Mouse (Mus musculus): Measurements from ENCODE around the gene Calm2. TPM values are rescaled to one million over a fixed set of nuclear protein-coding genes. Genes with fewer than 3 reads are reported as not detected.

Gene Calm2
- polyA plus RNA-seq, 1 experiment = 271 TPM

- Histone ChIP-seq H3ac (ENCODE audit: control insufficient read depth, insufficient read length) (no peak within 1 kb of the TSS), H3K27me3 (ENCODE audit: control insufficient read depth, insufficient read depth, insufficient read length) (no peaks in the 10 kb centered on the region), H3K4me3 (no peak within 1 kb of the TSS), H3K79me2 (ENCODE audit: control insufficient read depth, insufficient read depth) (no peaks in the 10 kb centered on the region), H3K4me2 (ENCODE audit: low read depth) (no peak within 1 kb of the TSS), H3K36me3 (ENCODE audit: control insufficient read depth, insufficient read depth) (peaks cover 19% of the 10 kb centered on the region)
- TF ChIP-seq POLR2AphosphoS2 (IDR thresholded peaks at IDR 0.05; ENCODE audit: insufficient read length, low read depth) (peak; percentile 32), SRF (IDR thresholded peaks at IDR 0.05; ENCODE audit: control insufficient read depth, insufficient read length, low read depth) (no peak), MYOG (IDR thresholded peaks at IDR 0.05; ENCODE audit: control insufficient read depth in 1 of 3, insufficient read depth in 1 of 3, insufficient read length in 2 of 3, low read depth in 2 of 3) (no peak)
Observed at GRCm38 (mm10) chr17:87427511-87427910, 19.2 kb downstream of the Calm2 start, which contains the start of gene Stpg4. TSS of gene Stpg4 (minus strand) at chr17:87427741.

DNA sequence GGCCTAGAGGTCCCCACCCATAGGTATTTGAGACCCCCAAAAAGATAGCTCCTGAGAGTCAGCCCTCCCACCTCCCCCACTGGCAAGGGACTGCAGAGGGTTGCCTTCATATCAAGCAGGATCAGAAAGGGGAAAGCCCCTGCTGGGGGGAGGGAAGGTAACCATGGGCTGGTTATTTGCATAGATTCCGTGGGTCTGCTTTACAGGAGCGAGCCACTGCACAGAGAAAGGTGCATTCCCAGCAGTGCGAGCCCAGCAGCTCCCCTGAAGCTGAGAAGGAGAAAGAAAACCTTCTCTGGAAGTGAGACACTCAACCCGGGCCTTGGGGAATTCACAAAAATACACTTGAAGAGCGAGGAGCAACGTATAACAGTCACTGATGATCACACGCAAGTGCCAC lies 28.7 kb downstream of the Calm2 start:
- H3K4me3 ChIP-seq = no peak overlapping the region
- no peaks in the 10 kb centered on the region for H3K79me2 ChIP-seq (ENCODE audit: control insufficient read depth, insufficient read depth)
- H3K36me3 ChIP-seq (ENCODE audit: control insufficient read depth, insufficient read depth) = no peaks in the 10 kb centered on the region
- TF ChIP-seq MYOD1 (IDR thresholded peaks at IDR 0.05; ENCODE audit: control insufficient read depth in 1 of 3, insufficient read length in 2 of 3, low read depth in 2 of 3) (no peak), MYOG (IDR thresholded peaks at IDR 0.05; ENCODE audit: control insufficient read depth in 1 of 3, insufficient read depth in 1 of 3, insufficient read length in 2 of 3, low read depth in 2 of 3) (no peak), TCF3 (IDR thresholded peaks at IDR 0.05; ENCODE audit: insufficient read length, low read depth) (no peak), SRF (IDR thresholded peaks at IDR 0.05; ENCODE audit: control insufficient read depth, insufficient read length, low read depth) (no peak), POLR2A (IDR thresholded peaks at IDR 0.05; ENCODE audit: insufficient read length, low read depth) (no peak), POLR2AphosphoS2 (IDR thresholded peaks at IDR 0.05; ENCODE audit: insufficient read length, low read depth) (no peak), E2F4 (IDR thresholded peaks at IDR 0.05; ENCODE audit: insufficient read depth) (no peak), TCF12 (IDR thresholded peaks at IDR 0.05; ENCODE audit: insufficient read depth, poor library complexity, severe bottlenecking) (no peak), USF1 (IDR thresholded peaks at IDR 0.05; ENCODE audit: low read depth) (no peak), MAX (IDR thresholded peaks at IDR 0.05; ENCODE audit: low read depth) (no peak), REST (IDR thresholded peaks at IDR 0.05; ENCODE audit: insufficient read depth, insufficient read length) (no peak), CEBPB (IDR thresholded peaks at IDR 0.05; ENCODE audit: insufficient read depth, poor library complexity, severe bottlenecking) (no peak)
- H3ac ChIP-seq (ENCODE audit: control insufficient read depth, insufficient read length) = no peak overlapping the region
- no peak overlapping the region for H3K4me2 ChIP-seq (ENCODE audit: low read depth)
- H3K27me3 ChIP-seq (ENCODE audit: control insufficient read depth, insufficient read depth, insufficient read length) = no peaks in the 10 kb centered on the region

- Histone ChIP-seq H3K27me3 (ENCODE audit: control insufficient read depth, insufficient read depth, insufficient read length) (no peaks in the 10 kb centered on the region), H3ac (ENCODE audit: control insufficient read depth, insufficient read length) (no peak overlapping the region), H3K4me3 (no peak overlapping the region), H3K36me3 (ENCODE audit: control insufficient read depth, insufficient read depth) (no peaks in the 10 kb centered on the region), H3K4me2 (ENCODE audit: low read depth) (no peak overlapping the region), H3K79me2 (ENCODE audit: control insufficient read depth, insufficient read depth) (no peaks in the 10 kb centered on the region)
- no peak for TF ChIP-seq TCF12 (IDR thresholded peaks at IDR 0.05; ENCODE audit: insufficient read depth, poor library complexity, severe bottlenecking)
- no peak for TF ChIP-seq REST (IDR thresholded peaks at IDR 0.05; ENCODE audit: insufficient read depth, insufficient read length)
- TF ChIP-seq POLR2A (IDR thresholded peaks at IDR 0.05; ENCODE audit: insufficient read length, low read depth) = no peak
- no peak for TF ChIP-seq CEBPB (IDR thresholded peaks at IDR 0.05; ENCODE audit: insufficient read depth, poor library complexity, severe bottlenecking)
- TF ChIP-seq E2F4 (IDR thresholded peaks at IDR 0.05; ENCODE audit: insufficient read depth) = no peak
- no peak for TF ChIP-seq TCF3 (IDR thresholded peaks at IDR 0.05; ENCODE audit: insufficient read length, low read depth)
- no peak for TF ChIP-seq POLR2AphosphoS2 (IDR thresholded peaks at IDR 0.05; ENCODE audit: insufficient read length, low read depth)
- TF ChIP-seq MYOD1 (IDR thresholded peaks at IDR 0.05; ENCODE audit: control insufficient read depth in 1 of 3, insufficient read length in 2 of 3, low read depth in 2 of 3) = no peak
- no peak for TF ChIP-seq USF1 (IDR thresholded peaks at IDR 0.05; ENCODE audit: low read depth)
- TF ChIP-seq MYOG (IDR thresholded peaks at IDR 0.05; ENCODE audit: control insufficient read depth in 1 of 3, insufficient read depth in 1 of 3, insufficient read length in 2 of 3, low read depth in 2 of 3) = no peak
- TF ChIP-seq MAX (IDR thresholded peaks at IDR 0.05; ENCODE audit: low read depth) = no peak
- TF ChIP-seq SRF (IDR thresholded peaks at IDR 0.05; ENCODE audit: control insufficient read depth, insufficient read length, low read depth) = no peak
Observed at GRCm38 (mm10) chr17:87406646-87407045, 40.1 kb downstream of the Calm2 start.

DNA sequence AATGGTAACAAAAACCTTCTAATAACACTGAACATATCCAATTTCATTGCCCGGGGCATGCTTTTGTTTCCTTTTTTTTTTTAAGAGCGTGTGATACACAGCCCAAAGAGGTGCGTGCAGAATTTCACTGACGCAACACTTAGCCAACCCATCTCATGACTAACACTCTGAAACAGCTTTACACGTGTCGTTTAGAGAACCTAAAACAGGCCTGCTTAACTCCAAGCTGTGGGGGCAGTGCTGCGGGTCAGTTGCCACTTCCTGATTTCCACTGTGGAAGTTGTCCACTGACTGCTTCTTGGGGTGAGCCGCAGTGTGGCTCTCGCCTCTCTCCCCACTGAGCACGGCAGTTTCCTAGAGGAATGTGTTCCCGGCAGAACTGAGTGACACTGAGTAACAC lies 41.2 kb downstream of the Calm2 start:
- H3K27me3 ChIP-seq (ENCODE audit: control insufficient read depth, insufficient read depth, insufficient read length) = no peaks in the 10 kb centered on the region
- peak overlapping the region; percentile 65 for H3K4me2 ChIP-seq (ENCODE audit: low read depth)
- no peak for TF ChIP-seq REST (IDR thresholded peaks at IDR 0.05; ENCODE audit: insufficient read depth, insufficient read length)
- peak; percentile 53 for TF ChIP-seq POLR2A (IDR thresholded peaks at IDR 0.05; ENCODE audit: insufficient read length, low read depth)
- TF ChIP-seq MYOG (IDR thresholded peaks at IDR 0.05; ENCODE audit: control insufficient read depth in 1 of 3, insufficient read depth in 1 of 3, insufficient read length in 2 of 3, low read depth in 2 of 3) = peak in 1 of 3 experiments; percentile 71
- no peak for TF ChIP-seq E2F4 (IDR thresholded peaks at IDR 0.05; ENCODE audit: insufficient read depth)
- no peak for TF ChIP-seq POLR2AphosphoS2 (IDR thresholded peaks at IDR 0.05; ENCODE audit: insufficient read length, low read depth)
- peak; percentile 98 for TF ChIP-seq CEBPB (IDR thresholded peaks at IDR 0.05; ENCODE audit: insufficient read depth, poor library complexity, severe bottlenecking)
- peak; percentile 18 for TF ChIP-seq USF1 (IDR thresholded peaks at IDR 0.05; ENCODE audit: low read depth)
- peak; percentile 96 for TF ChIP-seq MAX (IDR thresholded peaks at IDR 0.05; ENCODE audit: low read depth)
- TF ChIP-seq MYOD1 (IDR thresholded peaks at IDR 0.05; ENCODE audit: control insufficient read depth in 1 of 3, insufficient read length in 2 of 3, low read depth in 2 of 3) = peak in 1 of 3 experiments; percentile 51
- no peak for TF ChIP-seq TCF3 (IDR thresholded peaks at IDR 0.05; ENCODE audit: insufficient read length, low read depth)
- TF ChIP-seq TCF12 (IDR thresholded peaks at IDR 0.05; ENCODE audit: insufficient read depth, poor library complexity, severe bottlenecking) = peak; percentile 34
- no peak for TF ChIP-seq SRF (IDR thresholded peaks at IDR 0.05; ENCODE audit: control insufficient read depth, insufficient read length, low read depth)
- H3K4me3 ChIP-seq = no peak overlapping the region
- H3K36me3 ChIP-seq (ENCODE audit: control insufficient read depth, insufficient read depth) = no peaks in the 10 kb centered on the region
- H3ac ChIP-seq (ENCODE audit: control insufficient read depth, insufficient read length) = no peak overlapping the region
- H3K79me2 ChIP-seq (ENCODE audit: control insufficient read depth, insufficient read depth) = no peaks in the 10 kb centered on the region

GRCm38 (mm10) chr17:87403462-87403861 lies 43.3 kb downstream of the Calm2 start:
- Histone ChIP-seq H3K27me3 (ENCODE audit: control insufficient read depth, insufficient read depth, insufficient read length) (no peaks in the 10 kb centered on the region), H3K79me2 (ENCODE audit: control insufficient read depth, insufficient read depth) (no peaks in the 10 kb centered on the region), H3ac (ENCODE audit: control insufficient read depth, insufficient read length) (no peak overlapping the region), H3K36me3 (ENCODE audit: control insufficient read depth, insufficient read depth) (no peaks in the 10 kb centered on the region), H3K4me3 (no peak overlapping the region), H3K4me2 (ENCODE audit: low read depth) (no peak overlapping the region)
- no peak for TF ChIP-seq SRF (IDR thresholded peaks at IDR 0.05; ENCODE audit: control insufficient read depth, insufficient read length, low read depth)
- no peak for TF ChIP-seq POLR2A (IDR thresholded peaks at IDR 0.05; ENCODE audit: insufficient read length, low read depth)
- TF ChIP-seq USF1 (IDR thresholded peaks at IDR 0.05; ENCODE audit: low read depth) = no peak
- TF ChIP-seq E2F4 (IDR thresholded peaks at IDR 0.05; ENCODE audit: insufficient read depth) = no peak
- no peak for TF ChIP-seq TCF12 (IDR thresholded peaks at IDR 0.05; ENCODE audit: insufficient read depth, poor library complexity, severe bottlenecking)
- no peak for TF ChIP-seq REST (IDR thresholded peaks at IDR 0.05; ENCODE audit: insufficient read depth, insufficient read length)
- TF ChIP-seq CEBPB (IDR thresholded peaks at IDR 0.05; ENCODE audit: insufficient read depth, poor library complexity, severe bottlenecking) = no peak
- TF ChIP-seq MAX (IDR thresholded peaks at IDR 0.05; ENCODE audit: low read depth) = no peak
- no peak for TF ChIP-seq TCF3 (IDR thresholded peaks at IDR 0.05; ENCODE audit: insufficient read length, low read depth)
- no peak for TF ChIP-seq POLR2AphosphoS2 (IDR thresholded peaks at IDR 0.05; ENCODE audit: insufficient read length, low read depth)
- no peak for TF ChIP-seq MYOG (IDR thresholded peaks at IDR 0.05; ENCODE audit: control insufficient read depth in 1 of 3, insufficient read depth in 1 of 3, insufficient read length in 2 of 3, low read depth in 2 of 3)
- no peak for TF ChIP-seq MYOD1 (IDR thresholded peaks at IDR 0.05; ENCODE audit: control insufficient read depth in 1 of 3, insufficient read length in 2 of 3, low read depth in 2 of 3)
